Mouse (Mus musculus) thymus, adult 2 months (tissue): ENCODE data around the gene Arih2. TPM values are rescaled to one million over a fixed set of nuclear protein-coding genes. Genes with fewer than 3 reads are reported as not detected.

Experiments
- DNase-seq: peaks from one replicate; pipeline ENCODE4 v3.0.0; 2021
- H3K27ac ChIP-seq: fragments of 200-500 bp; 2 replicates; pipeline ENCODE4 v1.5.1; 2012; ENCODE audit warnings: low read length, control low read depth; ENCODE audit not compliant: control insufficient read depth, insufficient read depth
- H3K27me3 ChIP-seq: fragments of 200-500 bp; 2 replicates; pipeline ENCODE4 v1.6.1; 2012; ENCODE audit warnings: mild to moderate bottlenecking, low read length, moderate library complexity, mixed read lengths; ENCODE audit not compliant: control insufficient read depth, insufficient read depth
- H3K36me3 ChIP-seq: fragments of 200-500 bp; 2 replicates; pipeline ENCODE4 v1.6.1; 2012; ENCODE audit warnings: mild to moderate bottlenecking, low read length, moderate library complexity; ENCODE audit not compliant: control insufficient read depth, insufficient read depth
- H3K4me1 ChIP-seq: fragments of 200-500 bp; replicated peaks from 2 replicates; pipeline ENCODE4 v1.6.1; 2012; ENCODE audit warnings: low read length; ENCODE audit not compliant: control insufficient read depth, insufficient read depth
- H3K4me3 ChIP-seq: fragments of 200-500 bp; 2 replicates; pipeline ENCODE4 v1.5.1; 2012; ENCODE audit warnings: mild to moderate bottlenecking, low read length, control low read depth, moderate library complexity; ENCODE audit not compliant: control insufficient read depth, insufficient read depth
- CTCF ChIP-seq: fragments of 200-500 bp; IDR thresholded peaks from 2 replicates; pipeline ENCODE4 v1.5.1; 2012; ENCODE audit warnings: mild to moderate bottlenecking, control low read depth, low read length, moderate library complexity, borderline replicate concordance; ENCODE audit not compliant: control insufficient read depth, poor library complexity, insufficient read depth; ENCODE audit errors: extremely low read depth
- POLR2A ChIP-seq: fragments of 200-500 bp; IDR thresholded peaks from 2 replicates; pipeline ENCODE4 v1.6.1; 2012; ENCODE audit warnings: mild to moderate bottlenecking, low read length, control low read depth, moderate library complexity; ENCODE audit not compliant: control insufficient read depth, poor library complexity, insufficient read depth; ENCODE audit errors: extremely low read depth
- WGBS: fragments of 180-500 bp; shearing (Covaris S2); methylation state at CpG from one replicate; pipeline ENCODE4 v1.1.7; 2018; 5-methylcytosine and 5-hydroxymethylcytosine counted together
- polyA plus RNA-seq: library from polyadenylated mRNA; depleted of rRNA; stranded (reverse); fragments of >200 nt; gene quantifications from 2 replicates; pipeline ENCODE4 v1.2.3, GENCODE M21; 2012

Arih2 gene
- polyA plus RNA-seq, 1 experiment, result 63.0 TPM

GRCm38 (mm10) chr9:108649561-108650440 is 615 bp upstream of the Arih2 start:
- H3K4me1 ChIP-seq, result peaks cover 8% of the 10 kb centered on the region
- peak overlapping the region; percentile 93 for H3K4me3 ChIP-seq
- peak overlapping the region; percentile 82 for H3K27ac ChIP-seq
- H3K27me3 ChIP-seq, result no peaks in the 10 kb centered on the region
- TF ChIP-seq POLR2A (no peak), CTCF (no peak)
- H3K36me3 ChIP-seq, result no peaks in the 10 kb centered on the region
- DNase-seq, result no peak
- WGBS, result 19% methylated on average over 29 of the region's 29 CpGs

- Histone ChIP-seq H3K4me1 (peaks cover 8% of the 10 kb centered on the region), H3K27ac (no peak overlapping the region), H3K4me3 (peak overlapping the region; percentile 93), H3K27me3 (no peaks in the 10 kb centered on the region), H3K36me3 (peaks cover 5% of the 10 kb centered on the region; the same call in 1 of the 2 replicates)
- 20% methylated on average over 10 of the region's 10 CpGs for WGBS
- no peak for TF ChIP-seq POLR2A
- no peak for TF ChIP-seq CTCF
- no peak for DNase-seq
Measured at GRCm38 (mm10) chr9:108648166-108648565, 1.0 kb downstream of the Arih2 start.

GRCm38 (mm10) chr9:108639825-108640224 is 9.4 kb downstream of the Arih2 start:
- H3K4me1 ChIP-seq, result no peaks in the 10 kb centered on the region
- H3K36me3 ChIP-seq, result peaks cover 22% of the 10 kb centered on the region

DNA sequence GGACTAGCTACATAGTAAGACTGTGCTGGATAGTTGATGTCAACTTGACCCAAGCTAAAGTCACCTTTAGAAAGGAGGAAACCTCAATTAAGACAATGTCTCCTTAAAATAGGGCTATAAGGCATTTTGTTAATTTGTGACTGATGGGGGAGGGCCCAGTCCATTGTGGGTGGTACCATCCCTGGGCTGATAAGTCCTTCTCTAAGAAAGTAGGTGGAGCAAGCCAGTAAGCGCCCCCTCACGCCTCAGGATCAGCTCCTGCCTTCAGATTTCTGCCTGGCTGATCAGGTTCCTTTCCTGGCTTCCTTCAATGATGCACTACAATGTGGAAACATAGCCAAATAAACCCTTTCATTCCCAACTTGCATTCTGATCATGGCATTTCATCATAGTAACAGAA is 13.8 kb downstream of the Arih2 start:
- no peak for TF ChIP-seq POLR2A
- no peak for TF ChIP-seq CTCF
- 92% methylated on average over 2 of the region's 2 CpGs for WGBS
- H3K4me1 ChIP-seq, result no peaks in the 10 kb centered on the region

More at GRCm38 (mm10) chr9:108639825-108640224, 9.4 kb downstream of the Arih2 start:
- TF ChIP-seq CTCF, result no peak
- H3K27me3 ChIP-seq, result no peaks in the 10 kb centered on the region
- H3K4me3 ChIP-seq, result no peak overlapping the region
- no peak for DNase-seq
- no peak overlapping the region for H3K27ac ChIP-seq
- 69% methylated on average over 2 of the region's 2 CpGs for WGBS

DNA sequence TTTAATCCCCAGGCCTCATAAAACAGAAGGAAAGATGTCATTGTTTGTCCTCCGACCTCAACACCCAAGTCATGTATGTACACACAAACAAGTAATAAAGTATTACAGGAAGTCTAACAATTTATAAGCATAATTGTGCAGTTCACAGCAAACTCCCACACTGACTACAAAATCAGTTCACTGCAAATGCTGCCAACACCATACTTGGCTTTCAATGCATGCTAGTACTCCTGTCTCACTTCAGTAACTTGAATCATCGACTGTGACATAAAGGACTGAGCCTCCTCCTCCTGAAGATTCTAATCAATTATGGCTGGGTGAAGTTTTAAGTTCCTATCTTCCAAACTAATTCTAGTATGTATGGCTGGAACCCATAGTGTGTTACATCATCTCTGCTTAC is 15.3 kb downstream of the Arih2 start:
- Histone ChIP-seq H3K4me1 (no peaks in the 10 kb centered on the region), H3K27me3 (no peaks in the 10 kb centered on the region), H3K4me3 (no peak overlapping the region), H3K27ac (no peak overlapping the region), H3K36me3 (no peaks in the 10 kb centered on the region)
- WGBS, result 95% methylated on average over 2 of the region's 2 CpGs
- DNase-seq, result no peak
- TF ChIP-seq POLR2A, result no peak
- no peak for TF ChIP-seq CTCF

More for the DNA sequence above, 13.8 kb downstream of the Arih2 start:
- no peak for DNase-seq
- Histone ChIP-seq H3K36me3 (peaks cover 3% of the 10 kb centered on the region), H3K27ac (no peak overlapping the region), H3K27me3 (no peaks in the 10 kb centered on the region), H3K4me3 (no peak overlapping the region)

DNA sequence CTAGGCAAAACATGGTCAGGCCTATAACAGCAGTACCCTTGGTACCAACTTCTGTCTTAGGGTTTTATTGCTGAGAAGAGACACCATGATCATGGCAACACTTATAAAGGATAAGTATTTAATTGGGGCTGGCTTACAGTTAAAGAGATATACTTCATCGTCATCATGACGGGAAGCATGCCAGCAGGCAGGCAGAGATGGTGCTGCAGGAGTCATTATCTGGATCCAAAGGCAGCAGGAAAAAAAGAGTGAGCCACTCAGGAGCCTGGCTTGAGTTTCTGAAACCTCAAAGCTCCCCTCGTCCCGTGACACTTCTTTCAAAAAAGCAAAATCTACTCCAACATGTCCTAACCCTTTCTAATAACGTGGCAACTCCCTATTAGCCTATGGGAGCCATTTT is 16.8 kb downstream of the Arih2 start:
- no peak for DNase-seq
- Histone ChIP-seq H3K4me1 (no peaks in the 10 kb centered on the region), H3K36me3 (0 out of 2 replicates have a peak, but pooled peaks cover 3% of the 10 kb centered on the region), H3K27me3 (no peaks in the 10 kb centered on the region), H3K27ac (no peak overlapping the region), H3K4me3 (no peak overlapping the region)
- TF ChIP-seq CTCF (no peak), POLR2A (no peak)
- 95% methylated on average over 5 of the region's 5 CpGs for WGBS

DNA sequence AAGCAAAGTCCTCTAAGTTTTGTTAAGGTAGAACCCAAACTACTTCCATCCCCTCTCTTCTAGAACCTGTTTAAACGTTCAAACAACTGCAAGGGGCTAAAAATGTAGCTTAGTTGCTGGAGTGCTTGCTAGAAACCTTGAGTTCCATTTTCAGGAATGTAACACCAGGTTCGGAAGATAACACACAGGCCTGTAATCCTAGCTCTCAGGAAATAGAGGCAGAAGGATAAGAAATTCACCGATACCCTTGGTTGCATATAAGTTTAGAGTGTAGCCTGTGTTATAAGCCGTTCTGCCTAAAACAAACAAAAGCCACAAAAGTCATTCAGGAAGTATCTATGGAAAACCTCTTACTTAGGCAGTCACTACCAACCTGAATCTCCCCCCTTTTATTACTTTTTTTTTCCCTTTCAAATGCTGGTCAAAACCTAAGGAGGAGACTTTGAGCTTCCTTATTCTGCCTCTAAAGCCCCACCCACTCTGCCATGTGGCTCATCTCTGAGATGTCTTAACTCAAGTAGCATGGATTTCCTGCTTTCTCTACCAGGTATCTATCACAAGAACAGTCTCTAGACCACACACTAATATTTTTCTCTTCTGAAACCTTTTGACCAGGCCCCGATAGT is 17.4 kb downstream of the Arih2 start:
- no peak for DNase-seq
- no peak overlapping the region for H3K4me3 ChIP-seq
- no peak overlapping the region for H3K27ac ChIP-seq
- H3K4me1 ChIP-seq, result no peaks in the 10 kb centered on the region
- H3K36me3 ChIP-seq, result 0 out of 2 replicates have a peak, but pooled peaks cover 3% of the 10 kb centered on the region
- H3K27me3 ChIP-seq, result no peaks in the 10 kb centered on the region
- WGBS, result 76% methylated on average over 5 of the region's 5 CpGs
- TF ChIP-seq CTCF (no peak), POLR2A (no peak)
